Mouse (Mus musculus) lung, postnatal 0 days (tissue): Measurements from ENCODE around the gene Syvn1. TPM values are rescaled to one million over a fixed set of nuclear protein-coding genes. Genes with fewer than 3 reads are reported as not detected.

Experiments used
- ATAC-seq: fragments of 200-750 bp; cut with Nextera tagmentation; 2 replicates; pipeline ENCODE4 v1.8.0; 2017; ENCODE audit warnings: moderate library complexity
- DNase-seq: peaks from one replicate; pipeline ENCODE4 v3.0.0-alpha.2; 2016; ENCODE audit warnings: low spot score
- H3K27ac ChIP-seq: fragments of 300-500 bp; sonication (generic); 2 replicates; pipeline ENCODE4 v1.5.1; 2014; ENCODE audit warnings: antibody characterized with exemption, mild to moderate bottlenecking, low read length, mixed read lengths
- H3K27me3 ChIP-seq: fragments of 300-500 bp; sonication (generic); replicated peaks from 2 replicates; pipeline ENCODE4 v1.6.1; 2014; ENCODE audit warnings: low read length, mixed read lengths; ENCODE audit not compliant: insufficient read depth
- H3K36me3 ChIP-seq: fragments of 300-500 bp; sonication (generic); 2 replicates; pipeline ENCODE4 v1.6.1; 2014; ENCODE audit warnings: low read length, mixed read lengths; ENCODE audit not compliant: insufficient read depth
- H3K4me1 ChIP-seq: fragments of 300-500 bp; sonication (generic); 2 replicates; pipeline ENCODE4 v1.6.1; 2014; ENCODE audit warnings: antibody characterized with exemption, low read depth, low read length, mixed read lengths; ENCODE audit not compliant: insufficient read depth
- H3K4me2 ChIP-seq: fragments of 300-500 bp; sonication (generic); replicated peaks from 2 replicates; pipeline ENCODE4 v1.6.1; 2014; ENCODE audit warnings: low read depth, mild to moderate bottlenecking, low read length, moderate library complexity, mixed read lengths
- H3K4me3 ChIP-seq: fragments of 300-500 bp; sonication (generic); 2 replicates; pipeline ENCODE4 v1.5.1; 2014; ENCODE audit warnings: low read depth, low read length
- H3K9ac ChIP-seq: fragments of 300-500 bp; sonication (generic); replicated peaks from 2 replicates; pipeline ENCODE4 v1.6.1; 2014; ENCODE audit warnings: low read depth, mild to moderate bottlenecking
- H3K9me3 ChIP-seq: fragments of 300-500 bp; sonication (generic); 2 replicates; pipeline ENCODE4 v1.6.1; 2016; ENCODE audit warnings: low read length, mixed read lengths
- CTCF ChIP-seq: IDR thresholded peaks from 2 replicates; pipeline ENCODE4 v1.5.1; 2016; ENCODE audit warnings: antibody characterized with exemption, mild to moderate bottlenecking
- EP300 ChIP-seq: IDR thresholded peaks from 2 replicates; pipeline ENCODE4 v1.6.1; 2016; ENCODE audit warnings: antibody characterized with exemption, mild to moderate bottlenecking, control low read depth
- WGBS: fragments of 180-500 bp; shearing (Covaris S2); extraction: QIAGEN DNeasy Blood & Tissue Kit; methylation state at CpG from one replicate; pipeline ENCODE4 v1.1.7; 2014; 5-methylcytosine and 5-hydroxymethylcytosine counted together
- polyA plus RNA-seq: library from polyadenylated mRNA; unstranded; fragments of >200 nt; fragmentation: Nextera tagmentation; extraction: Ambion mirVana; gene quantifications from 2 replicates; pipeline ENCODE4 v1.2.1, GENCODE M21; 2015

The Syvn1 gene
- polyA plus RNA-seq, 1 experiment from 2014 or later: 16.3 TPM

DNA sequence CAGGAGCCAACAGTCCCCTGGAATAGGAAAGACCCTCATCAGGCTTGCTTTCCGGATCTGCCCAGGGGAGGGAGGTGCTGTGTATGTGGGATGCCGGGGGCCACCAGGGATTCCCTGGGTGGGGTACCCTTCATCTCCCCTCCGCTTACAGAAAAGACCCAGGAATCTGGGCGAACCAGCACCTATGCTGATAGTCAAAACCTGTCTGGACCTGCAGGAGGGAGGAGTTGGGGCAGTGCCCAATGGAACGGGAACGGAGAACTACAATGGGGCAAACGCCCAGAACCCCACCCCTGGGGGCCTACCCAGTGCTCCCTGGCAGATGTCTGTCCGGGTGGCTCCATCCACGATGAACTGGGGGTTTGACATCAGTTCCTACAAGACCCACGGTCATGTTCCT is 32.7 kb upstream of the Syvn1 start:
- Histone ChIP-seq H3K9ac (no peak overlapping the region), H3K9me3 (no peaks in the 10 kb centered on the region), H3K4me3 (no peak overlapping the region), H3K36me3 (peaks cover 9% of the 10 kb centered on the region), H3K4me1 (peaks cover 16% of the 10 kb centered on the region), H3K4me2 (no peak overlapping the region), H3K27ac (no peak overlapping the region), H3K27me3 (no peaks in the 10 kb centered on the region)
- ATAC-seq: no peak
- no peak for DNase-seq
- no peak for TF ChIP-seq CTCF
- no peak for TF ChIP-seq EP300
- 91% methylated on average over 9 of the region's 10 CpGs for WGBS

DNA sequence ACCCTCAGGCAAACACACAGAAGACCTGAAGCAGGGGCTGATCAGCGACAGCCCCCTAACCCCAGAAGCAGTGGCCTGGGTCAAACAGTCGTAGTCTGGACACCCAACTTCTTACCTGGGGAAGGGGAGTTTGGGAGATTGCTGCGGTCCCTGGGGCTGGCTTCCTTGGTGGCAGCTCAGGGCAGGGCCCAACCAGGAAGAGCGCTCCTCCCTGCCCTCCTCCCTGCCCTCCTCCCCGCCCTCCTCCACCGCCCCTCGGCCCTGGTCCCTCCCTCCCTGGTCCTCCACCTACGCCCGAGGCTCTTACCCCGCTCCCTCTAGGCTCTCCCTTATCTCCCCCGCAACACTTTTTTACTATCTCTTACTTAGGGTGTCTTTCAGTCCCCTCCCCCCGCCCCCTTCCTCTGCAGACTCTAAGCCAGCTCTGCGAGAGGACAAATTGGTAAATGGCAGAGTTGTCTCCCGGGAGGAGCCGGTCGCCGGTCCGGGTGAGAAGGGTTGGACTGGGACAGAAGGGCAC is 31.3 kb upstream of the Syvn1 start:
- TF ChIP-seq EP300: no peak
- TF ChIP-seq CTCF: no peak
- Histone ChIP-seq H3K9me3 (no peaks in the 10 kb centered on the region), H3K4me2 (peak overlapping the region; percentile 85), H3K9ac (peak overlapping the region; percentile 52), H3K27me3 (no peaks in the 10 kb centered on the region), H3K27ac (peak overlapping the region; percentile 68), H3K4me3 (peak overlapping the region; percentile 59), H3K36me3 (peaks cover 7% of the 10 kb centered on the region), H3K4me1 (peaks cover 16% of the 10 kb centered on the region)
- peak; percentile 80 for DNase-seq
- 2% methylated on average over 16 of the region's 18 CpGs for WGBS
- ATAC-seq: peak; percentile 86

DNA sequence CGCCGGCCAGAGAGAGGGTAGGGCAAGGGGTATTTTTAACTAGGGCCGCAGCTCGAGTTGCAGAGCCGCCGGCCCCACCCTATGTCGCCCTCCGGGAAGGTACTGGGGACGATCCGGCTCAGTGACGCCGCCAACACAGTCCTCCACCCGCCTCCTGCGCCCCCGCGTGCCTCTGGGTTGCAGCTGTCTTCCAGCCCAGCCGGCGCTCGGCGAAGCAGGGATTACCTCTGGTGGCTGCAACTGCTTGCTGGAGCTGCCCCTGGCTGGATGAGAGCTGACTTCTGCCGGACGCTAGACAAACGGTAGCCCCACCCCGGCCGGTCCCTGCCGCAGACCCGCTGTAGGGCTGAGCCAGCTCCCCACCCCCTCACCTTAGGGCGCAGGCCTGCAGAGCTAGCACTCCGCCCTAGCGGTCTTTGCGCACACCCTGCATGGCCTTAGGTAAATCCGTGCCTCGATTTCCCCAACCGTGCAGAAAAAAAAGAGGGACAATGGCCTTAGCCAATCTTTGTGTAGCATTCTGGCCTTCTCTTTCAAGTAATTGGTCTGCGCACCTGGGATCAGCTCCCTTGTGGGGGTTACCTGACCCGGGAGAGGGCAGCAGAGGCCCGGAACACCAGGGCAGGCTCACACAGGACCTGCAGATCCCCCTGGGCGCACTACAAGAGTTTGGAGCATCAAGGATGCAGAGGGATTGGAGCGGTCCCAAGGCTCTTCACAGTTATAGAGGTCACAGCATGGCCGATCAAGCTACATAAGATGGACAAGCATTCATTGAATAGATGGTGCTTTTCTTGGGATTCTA is 30.7 kb upstream of the Syvn1 start, which contains the start of gene Capn1:
Gene Capn1, minus strand, starts transcription at position 387 of the 805 bp plus-strand sequence.
- Histone ChIP-seq H3K4me1 (peaks cover 16% of the 10 kb centered on the region), H3K4me3 (peak within 1 kb of the TSS; percentile 59), H3K9ac (peak within 1 kb of the TSS; percentile 52), H3K27me3 (no peaks in the 10 kb centered on the region), H3K36me3 (peaks cover 2% of the 10 kb centered on the region; the same call in 1 of the 2 replicates), H3K27ac (peak within 1 kb of the TSS; percentile 68), H3K4me2 (peak within 1 kb of the TSS; percentile 85), H3K9me3 (no peaks in the 10 kb centered on the region)
- DNase-seq: peak; percentile 81
- 2% methylated on average over 39 of the region's 40 CpGs for WGBS
- ATAC-seq: peak; percentile 74
- TF ChIP-seq EP300 (no peak), CTCF (peak; percentile 51)

- Histone ChIP-seq H3K4me1 (peaks cover 16% of the 10 kb centered on the region), H3K4me3 (no peak overlapping the region), H3K9me3 (no peaks in the 10 kb centered on the region), H3K27ac (no peak overlapping the region), H3K36me3 (no peaks in the 10 kb centered on the region), H3K27me3 (no peaks in the 10 kb centered on the region), H3K4me2 (no peak overlapping the region), H3K9ac (no peak overlapping the region)
- DNase-seq: peak; percentile 39
- WGBS: 56% methylated on average over 7 of the region's 7 CpGs
- TF ChIP-seq CTCF (peak; percentile 36), EP300 (no peak)
- ATAC-seq: no peak
Observed at GRCm38 (mm10) chr19:6016532-6016931, 29.8 kb upstream of the Syvn1 start.

DNA sequence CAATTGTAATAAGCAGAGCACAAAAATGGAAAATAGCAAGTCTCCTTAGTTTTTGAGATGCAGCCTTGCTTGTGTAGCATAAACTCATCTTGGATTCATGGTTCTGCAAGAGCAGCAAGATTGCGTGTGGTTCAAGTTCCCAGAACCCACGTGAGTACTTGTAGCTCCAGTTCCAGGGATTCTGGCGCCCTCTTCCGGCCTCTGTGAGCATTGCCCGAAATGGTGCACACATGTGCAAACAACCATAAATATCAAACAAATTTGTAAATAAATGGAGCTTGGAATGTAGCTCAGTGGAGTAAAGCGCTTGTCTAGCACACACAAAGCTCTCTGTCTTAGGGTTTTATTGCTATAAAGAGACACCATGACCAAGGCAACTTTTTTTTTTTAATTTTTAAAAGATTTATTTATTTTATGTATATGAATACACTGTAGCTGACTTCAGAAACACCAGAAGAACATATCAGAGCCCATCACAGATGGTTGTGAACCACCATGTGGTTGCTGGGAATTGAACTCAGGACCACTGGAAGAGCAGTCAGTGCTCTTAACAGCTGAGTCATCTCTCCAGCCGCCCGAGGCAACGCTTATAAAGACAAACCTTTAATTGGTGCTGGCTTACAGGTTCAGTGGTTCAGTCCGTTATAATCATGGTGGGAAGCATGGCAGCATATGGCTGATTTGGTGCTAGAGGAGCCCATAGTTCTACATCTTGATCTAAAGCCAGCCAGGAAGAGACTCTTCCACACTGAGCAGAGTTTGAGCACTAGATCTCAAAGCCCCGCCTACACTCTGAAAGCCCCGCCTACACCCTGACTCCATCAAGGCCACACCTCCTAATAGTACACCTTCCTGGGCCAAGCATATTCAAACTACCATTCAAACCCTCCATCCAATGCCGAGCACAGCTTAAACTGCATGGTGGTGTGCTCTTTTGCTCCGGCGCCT is 28.0 kb upstream of the Syvn1 start:
- Histone ChIP-seq H3K4me3 (no peak overlapping the region), H3K4me2 (no peak overlapping the region), H3K27ac (no peak overlapping the region), H3K36me3 (no peaks in the 10 kb centered on the region), H3K27me3 (no peaks in the 10 kb centered on the region), H3K9ac (no peak overlapping the region), H3K9me3 (no peaks in the 10 kb centered on the region), H3K4me1 (peaks cover 16% of the 10 kb centered on the region)
- TF ChIP-seq CTCF (peak; percentile 94), EP300 (no peak)
- WGBS: 28% methylated on average over 15 of the region's 15 CpGs
- ATAC-seq (peak; percentile 45), DNase-seq (peak; percentile 94)

GRCm38 (mm10) chr19:6020276-6020675 is 26.1 kb upstream of the Syvn1 start:
- H3K4me3 ChIP-seq: no peak overlapping the region
- peak; percentile 64 for DNase-seq
- H3K4me1 ChIP-seq: peaks cover 7% of the 10 kb centered on the region
- H3K9me3 ChIP-seq: no peaks in the 10 kb centered on the region
- 34% methylated on average over 3 of the region's 3 CpGs for WGBS
- H3K27ac ChIP-seq: no peak overlapping the region
- no peak for ATAC-seq
- H3K9ac ChIP-seq: no peak overlapping the region
- no peaks in the 10 kb centered on the region for H3K36me3 ChIP-seq
- no peaks in the 10 kb centered on the region for H3K27me3 ChIP-seq
- TF ChIP-seq CTCF (peak; percentile 39), EP300 (no peak)
- H3K4me2 ChIP-seq: no peak overlapping the region
